Mouse (Mus musculus) urinary bladder, postnatal 25 days (tissue): ENCODE results near the gene Themis3.
"Not testable (repeated sequence)": the region's sequence is repeated elsewhere in the genome, so short reads cannot be mapped to it uniquely, and the experiment has no call there.

Source experiments
- DNase-seq: peaks from one replicate; pipeline ENCODE4 v3.0.0; 2022; ENCODE audit warnings: low spot score

Themis3 gene

GRCm38 (mm10) chr17:66558404-66559317 lies 35.8 kb downstream of the Themis3 start:
- no peak for DNase-seq

- DNase-seq: no peak
Observed at GRCm38 (mm10) chr17:66552690-66553089, 41.7 kb downstream of the Themis3 start.

- DNase-seq: no peak
Observed at GRCm38 (mm10) chr17:66550486-66550885, 43.9 kb downstream of the Themis3 start.

- no peak for DNase-seq
Observed at GRCm38 (mm10) chr17:66532285-66532684, 62.1 kb downstream of the Themis3 start.

GRCm38 (mm10) chr17:66523396-66523795 lies 71.0 kb downstream of the Themis3 start:
- no peak for DNase-seq

- not testable (repeated sequence) for DNase-seq
Observed at GRCm38 (mm10) chr17:66522631-66523030, 71.8 kb downstream of the Themis3 start.

GRCm38 (mm10) chr17:66519554-66520553 lies 74.6 kb downstream of the Themis3 start, which contains the start of gene Rab12:
Gene Rab12 (minus strand): TSS chr17:66519729.
- DNase-seq: peak; percentile 86

- no peak for DNase-seq
Observed at GRCm38 (mm10) chr17:66518877-66519553, 75.4 kb downstream of the Themis3 start.

GRCm38 (mm10) chr17:66516953-66517352 lies 77.5 kb downstream of the Themis3 start:
- DNase-seq: no peak

GRCm38 (mm10) chr17:66514288-66514995 lies 80.0 kb downstream of the Themis3 start:
- no peak for DNase-seq

- DNase-seq: no peak
Observed at GRCm38 (mm10) chr17:66512202-66512956, 82.0 kb downstream of the Themis3 start.

GRCm38 (mm10) chr17:66510221-66510683 lies 84.2 kb downstream of the Themis3 start:
- DNase-seq: no peak

- DNase-seq: no peak
Observed at GRCm38 (mm10) chr17:66507049-66507954, 87.1 kb downstream of the Themis3 start.

GRCm38 (mm10) chr17:66504964-66505363 lies 89.5 kb downstream of the Themis3 start:
- DNase-seq: peak; percentile 28
